Mouse (Mus musculus): ENCODE measurements at regions not wholly inside any gene's neighbourhood (a gene's known extent, or its start where the extent isn't known, plus 50 kb on each side); places are given as distances from the start of the nearest gene placed in this dataset.

GRCm38 (mm10) chrX:112984668-112985067, 200.6 kb downstream of the Chm start:
- Histone ChIP-seq H3K4me1 (ENCODE audit: insufficient read depth, low read depth, low read length) (no peaks in the 10 kb centered on the region), H3K4me2 (replicated peaks; ENCODE audit: low read depth, low read length) (no peak overlapping the region), H3K36me3 (ENCODE audit: insufficient read depth, low read length) (no peaks in the 10 kb centered on the region), H3K9me3 (ENCODE audit: low read length) (no peaks in the 10 kb centered on the region), H3K4me3 (ENCODE audit: low read depth, low read length) (no peak overlapping the region), H3K27me3 (replicated peaks; ENCODE audit: insufficient read depth, low read length) (no peaks in the 10 kb centered on the region), H3K9ac (replicated peaks; ENCODE audit: low read depth) (no peak overlapping the region), H3K27ac (ENCODE audit: low read length) (no peak overlapping the region)
- 55% methylated on average over 3 of the region's 3 CpGs for WGBS
- TF ChIP-seq EP300 (IDR thresholded peaks at IDR 0.05) = no peak
- TF ChIP-seq CTCF (IDR thresholded peaks at IDR 0.05) = no peak
- ATAC-seq (no peak), DNase-seq (ENCODE audit: low spot score) (no peak)

GRCm38 (mm10) chrX:112984073-112984472, 201.2 kb downstream of the Chm start:
- H3K36me3 ChIP-seq (ENCODE audit: insufficient read depth, low read length) = no peaks in the 10 kb centered on the region
- H3K4me1 ChIP-seq (ENCODE audit: insufficient read depth, low read depth, low read length) = no peaks in the 10 kb centered on the region
- H3K4me2 ChIP-seq (replicated peaks; ENCODE audit: low read depth, low read length) = no peak overlapping the region
- 39% methylated on average over 3 of the region's 3 CpGs for WGBS
- H3K9ac ChIP-seq (replicated peaks; ENCODE audit: low read depth) = no peak overlapping the region
- no peaks in the 10 kb centered on the region for H3K9me3 ChIP-seq (ENCODE audit: low read length)
- no peak for ATAC-seq
- DNase-seq (ENCODE audit: low spot score) = no peak
- no peak overlapping the region for H3K4me3 ChIP-seq (ENCODE audit: low read depth, low read length)
- no peak overlapping the region for H3K27ac ChIP-seq (ENCODE audit: low read length)
- TF ChIP-seq CTCF (IDR thresholded peaks at IDR 0.05) (no peak), EP300 (IDR thresholded peaks at IDR 0.05) (no peak)
- no peaks in the 10 kb centered on the region for H3K27me3 ChIP-seq (replicated peaks; ENCODE audit: insufficient read depth, low read length)

- WGBS = 47% methylated on average over 3 of the region's 3 CpGs
- no peak overlapping the region for H3K4me3 ChIP-seq (ENCODE audit: low read depth, low read length)
- H3K27ac ChIP-seq (ENCODE audit: low read length) = no peak overlapping the region
- TF ChIP-seq CTCF (IDR thresholded peaks at IDR 0.05) = peak; percentile 60
- TF ChIP-seq EP300 (IDR thresholded peaks at IDR 0.05) = no peak
- H3K36me3 ChIP-seq (ENCODE audit: insufficient read depth, low read length) = no peaks in the 10 kb centered on the region
- H3K4me1 ChIP-seq (ENCODE audit: insufficient read depth, low read depth, low read length) = no peaks in the 10 kb centered on the region
- H3K27me3 ChIP-seq (replicated peaks; ENCODE audit: insufficient read depth, low read length) = no peaks in the 10 kb centered on the region
- H3K4me2 ChIP-seq (replicated peaks; ENCODE audit: low read depth, low read length) = no peak overlapping the region
- no peak for ATAC-seq
- no peak overlapping the region for H3K9ac ChIP-seq (replicated peaks; ENCODE audit: low read depth)
- DNase-seq (ENCODE audit: low spot score) = peak; percentile 25
- H3K9me3 ChIP-seq (ENCODE audit: low read length) = no peaks in the 10 kb centered on the region
These were observed 206.7 kb downstream of the Chm start for GRCm38 (mm10) chrX:112978583-112978982.

GRCm38 (mm10) chrX:112964093-112964492, 221.2 kb downstream of the Chm start:
- no peak overlapping the region for H3K4me2 ChIP-seq (replicated peaks; ENCODE audit: low read depth, low read length)
- DNase-seq (ENCODE audit: low spot score) (no peak), ATAC-seq (no peak)
- no peaks in the 10 kb centered on the region for H3K27me3 ChIP-seq (replicated peaks; ENCODE audit: insufficient read depth, low read length)
- H3K4me3 ChIP-seq (ENCODE audit: low read depth, low read length) = no peak overlapping the region
- TF ChIP-seq EP300 (IDR thresholded peaks at IDR 0.05) = no peak
- TF ChIP-seq CTCF (IDR thresholded peaks at IDR 0.05) = no peak
- WGBS = 65% methylated on average over 3 of the region's 3 CpGs
- no peak overlapping the region for H3K9ac ChIP-seq (replicated peaks; ENCODE audit: low read depth)
- no peaks in the 10 kb centered on the region for H3K36me3 ChIP-seq (ENCODE audit: insufficient read depth, low read length)
- H3K4me1 ChIP-seq (ENCODE audit: insufficient read depth, low read depth, low read length) = no peaks in the 10 kb centered on the region
- no peaks in the 10 kb centered on the region for H3K9me3 ChIP-seq (ENCODE audit: low read length)
- no peak overlapping the region for H3K27ac ChIP-seq (ENCODE audit: low read length)

GRCm38 (mm10) chrX:112949792-112950191, 235.5 kb downstream of the Chm start:
- Histone ChIP-seq H3K4me3 (ENCODE audit: low read depth, low read length) (no peak overlapping the region), H3K9ac (replicated peaks; ENCODE audit: low read depth) (no peak overlapping the region), H3K4me2 (replicated peaks; ENCODE audit: low read depth, low read length) (no peak overlapping the region), H3K4me1 (ENCODE audit: insufficient read depth, low read depth, low read length) (no peaks in the 10 kb centered on the region), H3K27ac (ENCODE audit: low read length) (no peak overlapping the region), H3K9me3 (ENCODE audit: low read length) (no peaks in the 10 kb centered on the region), H3K36me3 (ENCODE audit: insufficient read depth, low read length) (no peaks in the 10 kb centered on the region), H3K27me3 (replicated peaks; ENCODE audit: insufficient read depth, low read length) (no peaks in the 10 kb centered on the region)
- 57% methylated on average over 1 of the region's 1 CpGs for WGBS
- DNase-seq (ENCODE audit: low spot score) (peak; percentile 5), ATAC-seq (no peak)
- TF ChIP-seq EP300 (IDR thresholded peaks at IDR 0.05) (no peak), CTCF (IDR thresholded peaks at IDR 0.05) (peak; percentile 49)

GRCm38 (mm10) chrX:112947521-112947920, 237.8 kb downstream of the Chm start:
- no peaks in the 10 kb centered on the region for H3K36me3 ChIP-seq (ENCODE audit: insufficient read depth, low read length)
- ATAC-seq = no peak
- TF ChIP-seq EP300 (IDR thresholded peaks at IDR 0.05) (no peak), CTCF (IDR thresholded peaks at IDR 0.05) (no peak)
- no peak overlapping the region for H3K9ac ChIP-seq (replicated peaks; ENCODE audit: low read depth)
- H3K4me2 ChIP-seq (replicated peaks; ENCODE audit: low read depth, low read length) = no peak overlapping the region
- no peaks in the 10 kb centered on the region for H3K4me1 ChIP-seq (ENCODE audit: insufficient read depth, low read depth, low read length)
- 79% methylated on average over 4 of the region's 4 CpGs for WGBS
- no peaks in the 10 kb centered on the region for H3K9me3 ChIP-seq (ENCODE audit: low read length)
- no peak for DNase-seq (ENCODE audit: low spot score)
- H3K4me3 ChIP-seq (ENCODE audit: low read depth, low read length) = no peak overlapping the region
- H3K27ac ChIP-seq (ENCODE audit: low read length) = no peak overlapping the region
- H3K27me3 ChIP-seq (replicated peaks; ENCODE audit: insufficient read depth, low read length) = no peaks in the 10 kb centered on the region

- TF ChIP-seq EP300 (IDR thresholded peaks at IDR 0.05) (no peak), CTCF (IDR thresholded peaks at IDR 0.05) (no peak)
- Histone ChIP-seq H3K4me3 (ENCODE audit: low read depth, low read length) (no peak overlapping the region), H3K27ac (ENCODE audit: low read length) (no peak overlapping the region), H3K9ac (replicated peaks; ENCODE audit: low read depth) (no peak overlapping the region), H3K4me2 (replicated peaks; ENCODE audit: low read depth, low read length) (no peak overlapping the region), H3K9me3 (ENCODE audit: low read length) (no peaks in the 10 kb centered on the region), H3K27me3 (replicated peaks; ENCODE audit: insufficient read depth, low read length) (no peaks in the 10 kb centered on the region), H3K4me1 (ENCODE audit: insufficient read depth, low read depth, low read length) (no peaks in the 10 kb centered on the region), H3K36me3 (ENCODE audit: insufficient read depth, low read length) (no peaks in the 10 kb centered on the region)
- 72% methylated on average over 1 of the region's 1 CpGs for WGBS
- ATAC-seq (no peak), DNase-seq (ENCODE audit: low spot score) (no peak)
These were observed 227.2 kb upstream of the Pof1b start for GRCm38 (mm10) chrX:112925542-112926182.

All from lung, postnatal 0 days (tissue).